Mouse (Mus musculus) liver, embryonic 13.5 days (tissue): Measurements from ENCODE around the gene Vmn2r88. TPM values are rescaled to one million over a fixed set of nuclear protein-coding genes. Genes with fewer than 3 reads are reported as not detected.
"Not testable (repeated sequence)": the region's sequence is repeated elsewhere in the genome, so short reads cannot be mapped to it uniquely, and the experiment has no call there.

ENCODE experiments used
- ATAC-seq: fragments of 200-750 bp; cut with Nextera tagmentation; 2 replicates; pipeline ENCODE4 v1.8.0; 2017; ENCODE audit warnings: low read depth, mild to moderate bottlenecking, moderate number of reproducible peaks, moderate library complexity
- DNase-seq: peaks from one replicate; pipeline ENCODE4 v3.0.0; 2022
- H3K27ac ChIP-seq: fragments of 300-500 bp; sonication (generic); 2 replicates; pipeline ENCODE4 v1.5.1; 2015; ENCODE audit warnings: moderate library complexity, mild to moderate bottlenecking, inconsistent platforms
- H3K27me3 ChIP-seq: fragments of 300-500 bp; sonication (generic); 2 replicates; pipeline ENCODE4 v1.6.1; 2015; ENCODE audit warnings: mild to moderate bottlenecking, inconsistent platforms
- H3K36me3 ChIP-seq: fragments of 300-500 bp; sonication (generic); 2 replicates; pipeline ENCODE4 v1.6.1; 2015; ENCODE audit warnings: mild to moderate bottlenecking, inconsistent platforms
- H3K4me1 ChIP-seq: fragments of 300-500 bp; sonication (generic); replicated peaks from 2 replicates; pipeline ENCODE4 v1.6.1; 2015; ENCODE audit warnings: inconsistent platforms
- H3K4me2 ChIP-seq: fragments of 300-500 bp; sonication (generic); 2 replicates; pipeline ENCODE4 v1.6.1; 2015; ENCODE audit warnings: inconsistent platforms, mild to moderate bottlenecking, moderate library complexity
- H3K4me3 ChIP-seq: fragments of 300-500 bp; sonication (generic); replicated peaks from 2 replicates; pipeline ENCODE4 v1.5.1; 2015; ENCODE audit warnings: mild to moderate bottlenecking, inconsistent platforms
- H3K9ac ChIP-seq: fragments of 300-500 bp; sonication (generic); 2 replicates; pipeline ENCODE4 v1.6.1; 2015; ENCODE audit warnings: mild to moderate bottlenecking, inconsistent platforms
- H3K9me3 ChIP-seq: fragments of 300-500 bp; sonication (generic); replicated peaks from 2 replicates; pipeline ENCODE4 v1.6.1; 2016; ENCODE audit warnings: inconsistent platforms
- WGBS: fragments of 180-500 bp; shearing (Covaris S2); methylation state at CpG from one replicate; pipeline ENCODE4 v1.1.7; 2015; ENCODE audit not compliant: insufficient replicate concordance; 5-methylcytosine and 5-hydroxymethylcytosine counted together
- polyA plus RNA-seq: library from polyadenylated mRNA; unstranded; fragments of >200 nt; fragmentation: Nextera tagmentation; extraction: Ambion mirVana; gene quantifications from 2 replicates; pipeline ENCODE4 v1.2.1, GENCODE M21; 2015

The Vmn2r88 gene
- polyA plus RNA-seq, 1 experiment from 2014 or later = not detected

- not testable (repeated sequence) for DNase-seq, H3K36me3 ChIP-seq, ATAC-seq, H3K4me1 ChIP-seq, H3K4me2 ChIP-seq, H3K27ac ChIP-seq, H3K9me3 ChIP-seq, H3K27me3 ChIP-seq, H3K9ac ChIP-seq, H3K4me3 ChIP-seq
- 55% methylated on average over 2 of the region's 2 CpGs for WGBS
Measured at GRCm38 (mm10) chr14:51451557-51451956, 40.9 kb downstream of the Vmn2r88 start, which contains the start of gene Vmn2r89. Vmn2r89 (plus strand) TSS chr14:51451857.

Other genes starting within 250 kb of the Vmn2r88 start
- gene Rnase2b, start 248.6 kb upstream of the Vmn2r88 start, polyA plus RNA-seq = not detected in 2 replicates
- not detected in 2 replicates for gene Ang2, start 211.7 kb upstream of the Vmn2r88 start, polyA plus RNA-seq
- not detected in 2 replicates for gene Ear14, start 207.4 kb upstream of the Vmn2r88 start, polyA plus RNA-seq
- not detected in 2 replicates for gene Rnase2a, start 154.7 kb upstream of the Vmn2r88 start, polyA plus RNA-seq
- gene Gm7247, start 49.1 kb upstream of the Vmn2r88 start, polyA plus RNA-seq = not detected in 2 replicates
- gene Vmn2r89, start 41.0 kb downstream of the Vmn2r88 start, polyA plus RNA-seq = not detected in 2 replicates
- gene Gm5622, start 142.0 kb downstream of the Vmn2r88 start, polyA plus RNA-seq = 0.09 and 0.22 TPM in 2 replicates
- not detected in 2 replicates for gene Gm17175, start 163.2 kb downstream of the Vmn2r88 start, polyA plus RNA-seq
- not detected in 2 replicates for gene Gm17174, start 181.3 kb downstream of the Vmn2r88 start, polyA plus RNA-seq
- gene Gm17078, start 200.5 kb downstream of the Vmn2r88 start, polyA plus RNA-seq = not detected in 2 replicates
- gene Gm4181, start 224.8 kb downstream of the Vmn2r88 start, polyA plus RNA-seq = not detected in 2 replicates